Mouse (Mus musculus): ENCODE results near the gene Fem1b. TPM values are rescaled to one million over a fixed set of nuclear protein-coding genes. Genes with fewer than 3 reads are reported as not detected.
"Not testable (repeated sequence)": the region's sequence is repeated elsewhere in the genome, so short reads cannot be mapped to it uniquely, and the experiment has no call there.

Gene Fem1b
- polyA plus RNA-seq, 1 experiment from 2014 or later, result 18.2 TPM

DNA sequence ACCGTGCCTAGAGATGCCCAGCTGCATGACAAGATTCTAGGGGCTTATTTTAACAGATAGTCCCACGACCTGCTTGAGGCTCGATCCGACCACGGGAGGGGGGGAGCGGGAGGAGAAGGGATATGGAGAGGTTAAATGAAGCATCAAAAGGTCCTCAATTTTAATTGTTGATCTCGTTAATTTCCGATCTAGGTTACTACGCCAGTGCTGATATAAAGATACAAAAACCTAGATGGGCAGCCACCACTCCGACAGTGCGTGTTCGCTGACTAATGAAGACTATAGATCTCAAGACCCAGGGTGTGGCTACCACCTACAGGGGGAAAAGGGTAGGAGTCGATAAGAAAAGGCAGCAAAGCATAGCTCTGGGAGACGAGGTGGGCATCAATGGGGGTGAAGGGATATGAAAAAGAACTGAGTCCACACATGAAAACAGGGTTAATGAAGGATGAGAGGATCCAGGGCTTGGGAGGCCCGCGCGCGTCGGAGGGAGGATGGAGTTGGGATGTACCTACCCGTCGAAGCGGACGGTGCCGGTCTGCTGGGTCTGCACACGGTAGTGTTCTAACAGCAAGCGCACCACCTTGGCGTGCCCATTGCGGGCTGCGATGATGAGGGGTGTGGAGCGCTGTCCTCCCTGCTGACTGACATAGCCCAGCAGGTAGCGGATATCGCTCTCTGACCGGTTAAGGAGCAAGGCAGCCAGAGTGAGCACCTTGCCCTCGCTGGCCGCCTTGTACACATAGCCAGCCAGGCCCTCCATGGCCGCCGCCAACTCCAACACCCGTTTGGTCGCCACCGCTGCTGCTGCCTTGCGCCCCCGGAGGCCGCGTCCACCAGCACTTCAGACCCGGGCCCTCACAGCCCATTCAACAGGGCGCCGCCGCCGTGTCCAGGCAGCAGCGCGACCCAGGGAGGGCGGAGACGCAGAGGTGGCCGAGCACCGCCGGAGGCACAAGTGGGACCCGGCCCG, 905 bp downstream of the Fem1b start:
- Histone ChIP-seq H3K4me2 (peak overlapping the region; percentile 86), H3K27ac (peak overlapping the region; percentile 98), H3K36me3 (no peaks in the 10 kb centered on the region), H3K9me3 (no peaks in the 10 kb centered on the region), H3K4me3 (peak overlapping the region; percentile 100), H3K9ac (peak overlapping the region; percentile 94), H3K27me3 (no peaks in the 10 kb centered on the region), H3K4me1 (peaks cover 19% of the 10 kb centered on the region)
- under 1% methylated on average over 58 of the region's 58 CpGs for WGBS
- no peak; the same call in 1 of the 2 replicates for ATAC-seq (ENCODE audit: insufficient number of reproducible peaks, low FRiP score, low TSS enrichment, low read depth)

DNA sequence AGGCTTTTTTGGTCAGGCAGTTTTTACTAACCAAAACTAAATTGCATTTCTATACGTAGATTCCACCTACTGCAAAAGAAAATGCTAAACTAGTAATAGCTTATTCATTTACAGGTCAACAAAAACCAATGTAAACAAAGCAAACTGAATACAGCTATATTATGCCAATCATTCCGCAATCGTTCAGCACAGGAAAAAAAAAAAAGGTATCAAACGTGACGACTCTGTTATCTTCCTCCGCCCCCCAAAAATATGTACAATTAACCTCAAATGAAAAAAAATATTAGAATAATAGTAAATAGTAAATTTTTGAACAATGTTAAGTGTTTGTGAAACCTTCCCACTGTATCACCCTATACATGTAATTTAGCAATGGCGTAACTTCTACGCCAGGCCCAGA, 1.6 kb downstream of the Fem1b start:
- peak overlapping the region; percentile 100 for H3K4me3 ChIP-seq
- H3K27ac ChIP-seq, result no peak overlapping the region
- 16% methylated on average over 8 of the region's 8 CpGs for WGBS
- H3K9me3 ChIP-seq, result no peaks in the 10 kb centered on the region
- peak overlapping the region; percentile 94 for H3K9ac ChIP-seq
- H3K27me3 ChIP-seq, result no peaks in the 10 kb centered on the region
- H3K4me1 ChIP-seq, result peaks cover 19% of the 10 kb centered on the region
- peak overlapping the region; percentile 86 for H3K4me2 ChIP-seq
- no peaks in the 10 kb centered on the region for H3K36me3 ChIP-seq
- no peak for ATAC-seq (ENCODE audit: insufficient number of reproducible peaks, low FRiP score, low TSS enrichment, low read depth)

DNA sequence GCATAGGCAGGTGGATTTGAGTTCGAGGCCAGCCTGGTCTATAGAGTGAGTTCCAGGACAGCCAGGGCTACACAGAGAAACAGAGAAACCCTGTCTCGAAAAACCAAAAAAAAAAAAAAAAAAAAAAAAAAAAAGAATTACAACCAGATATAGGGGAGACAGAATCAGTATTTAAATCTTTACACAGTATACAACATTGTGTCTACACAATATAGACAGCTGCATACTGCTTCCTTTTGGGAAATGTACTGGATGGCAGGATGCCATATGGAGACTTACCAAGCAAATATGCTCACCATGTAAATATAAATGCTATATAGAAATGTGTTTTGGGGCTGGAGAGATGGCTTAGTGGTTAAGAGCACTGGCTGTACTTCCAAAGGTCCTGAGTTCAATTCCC, 12.5 kb downstream of the Fem1b start:
- 84% methylated on average over 2 of the region's 2 CpGs for WGBS
- not testable (repeated sequence) for ATAC-seq (ENCODE audit: insufficient number of reproducible peaks, low FRiP score, low TSS enrichment, low read depth); H3K9ac ChIP-seq; H3K27ac ChIP-seq; H3K27me3 ChIP-seq; H3K4me1 ChIP-seq; H3K4me2 ChIP-seq; H3K9me3 ChIP-seq; H3K4me3 ChIP-seq
- peaks cover 42% of the 10 kb centered on the region for H3K36me3 ChIP-seq

DNA sequence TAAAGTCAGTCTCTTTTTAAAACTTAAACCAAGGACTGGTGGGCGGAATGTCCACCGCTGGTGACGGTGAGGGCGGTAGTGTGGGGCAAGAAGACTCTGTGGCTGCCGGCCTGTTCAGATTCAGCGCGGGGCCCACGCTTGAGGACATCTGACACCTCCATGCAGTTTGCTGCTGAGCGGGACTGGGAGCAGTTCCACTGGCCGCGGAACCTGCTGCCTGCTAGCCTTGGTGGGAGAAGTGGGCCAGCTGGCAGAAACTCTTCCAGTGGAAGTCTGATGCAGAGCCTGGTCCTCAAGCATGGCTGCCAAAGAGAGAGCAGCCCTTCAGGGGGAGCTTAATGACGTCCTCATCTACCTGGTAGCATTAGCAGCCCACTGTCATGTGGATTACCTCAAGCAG, 21.9 kb downstream of the Fem1b start:
- no peaks in the 10 kb centered on the region for H3K4me1 ChIP-seq
- no peaks in the 10 kb centered on the region for H3K9me3 ChIP-seq
- peaks cover 11% of the 10 kb centered on the region for H3K36me3 ChIP-seq
- H3K27ac ChIP-seq, result no peak overlapping the region
- ATAC-seq (ENCODE audit: insufficient number of reproducible peaks, low FRiP score, low TSS enrichment, low read depth), result no peak
- WGBS, result 81% methylated on average over 12 of the region's 12 CpGs
- no peaks in the 10 kb centered on the region for H3K27me3 ChIP-seq
- H3K4me3 ChIP-seq, result no peak overlapping the region
- no peak overlapping the region for H3K9ac ChIP-seq
- no peak overlapping the region for H3K4me2 ChIP-seq

DNA sequence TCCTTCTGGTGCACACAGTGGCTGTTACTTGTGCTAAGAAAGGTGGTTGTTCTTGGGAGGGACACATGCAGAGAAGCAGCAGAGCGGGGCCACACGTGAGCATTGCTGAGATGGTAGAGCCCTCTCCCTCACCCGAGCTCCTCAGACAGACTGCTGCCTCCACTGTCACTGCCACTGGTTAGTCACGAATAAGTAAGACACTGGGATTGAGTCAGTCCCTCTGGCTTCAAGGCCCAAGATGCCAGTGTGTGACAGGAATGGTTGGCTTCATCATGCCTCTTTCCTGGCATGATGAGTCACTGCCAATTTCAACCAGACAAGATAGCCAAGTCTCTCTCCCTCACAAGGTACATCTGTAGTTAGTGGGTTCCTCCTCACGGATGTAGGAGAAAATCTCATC, 25.0 kb downstream of the Fem1b start:
- H3K4me1 ChIP-seq, result peaks cover 15% of the 10 kb centered on the region; the same call in 1 of the 2 replicates
- no peak overlapping the region for H3K4me2 ChIP-seq
- 70% methylated on average over 5 of the region's 5 CpGs for WGBS
- no peak overlapping the region for H3K4me3 ChIP-seq
- no peak overlapping the region; the same call in 1 of the 2 replicates for H3K27ac ChIP-seq
- H3K9ac ChIP-seq, result no peak overlapping the region
- no peaks in the 10 kb centered on the region for H3K9me3 ChIP-seq
- H3K27me3 ChIP-seq, result no peaks in the 10 kb centered on the region
- no peak for ATAC-seq (ENCODE audit: insufficient number of reproducible peaks, low FRiP score, low TSS enrichment, low read depth)
- H3K36me3 ChIP-seq, result no peaks in the 10 kb centered on the region

DNA sequence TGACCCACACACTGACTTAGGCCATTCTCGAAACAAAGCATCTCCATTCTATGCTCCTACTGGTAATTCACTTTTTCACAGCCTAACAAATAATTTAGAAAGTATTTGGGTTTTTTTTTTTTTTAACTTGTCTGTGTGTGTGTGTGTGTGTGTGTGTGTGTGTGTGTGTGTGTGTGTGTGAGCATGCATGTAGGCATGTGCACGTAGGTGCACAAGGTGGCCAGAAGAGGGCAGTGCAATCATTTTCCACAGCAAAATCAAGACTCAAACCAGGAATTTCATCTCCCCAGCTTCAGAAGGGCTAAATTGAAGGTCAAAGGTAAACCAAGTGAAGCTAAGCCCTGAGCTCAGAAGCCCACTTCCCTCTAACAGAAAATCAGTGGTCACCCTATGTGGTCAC, 27.5 kb downstream of the Fem1b start:
- no peak overlapping the region for H3K4me3 ChIP-seq
- H3K4me2 ChIP-seq, result no peak overlapping the region
- no peaks in the 10 kb centered on the region for H3K36me3 ChIP-seq
- ATAC-seq (ENCODE audit: insufficient number of reproducible peaks, low FRiP score, low TSS enrichment, low read depth), result no peak
- WGBS, result 97% methylated on average over 2 of the region's 2 CpGs
- no peak overlapping the region for H3K27ac ChIP-seq
- H3K4me1 ChIP-seq, result peaks cover 18% of the 10 kb centered on the region; the same call in 1 of the 2 replicates
- H3K9me3 ChIP-seq, result no peaks in the 10 kb centered on the region
- no peak overlapping the region for H3K9ac ChIP-seq
- H3K27me3 ChIP-seq, result no peaks in the 10 kb centered on the region

DNA sequence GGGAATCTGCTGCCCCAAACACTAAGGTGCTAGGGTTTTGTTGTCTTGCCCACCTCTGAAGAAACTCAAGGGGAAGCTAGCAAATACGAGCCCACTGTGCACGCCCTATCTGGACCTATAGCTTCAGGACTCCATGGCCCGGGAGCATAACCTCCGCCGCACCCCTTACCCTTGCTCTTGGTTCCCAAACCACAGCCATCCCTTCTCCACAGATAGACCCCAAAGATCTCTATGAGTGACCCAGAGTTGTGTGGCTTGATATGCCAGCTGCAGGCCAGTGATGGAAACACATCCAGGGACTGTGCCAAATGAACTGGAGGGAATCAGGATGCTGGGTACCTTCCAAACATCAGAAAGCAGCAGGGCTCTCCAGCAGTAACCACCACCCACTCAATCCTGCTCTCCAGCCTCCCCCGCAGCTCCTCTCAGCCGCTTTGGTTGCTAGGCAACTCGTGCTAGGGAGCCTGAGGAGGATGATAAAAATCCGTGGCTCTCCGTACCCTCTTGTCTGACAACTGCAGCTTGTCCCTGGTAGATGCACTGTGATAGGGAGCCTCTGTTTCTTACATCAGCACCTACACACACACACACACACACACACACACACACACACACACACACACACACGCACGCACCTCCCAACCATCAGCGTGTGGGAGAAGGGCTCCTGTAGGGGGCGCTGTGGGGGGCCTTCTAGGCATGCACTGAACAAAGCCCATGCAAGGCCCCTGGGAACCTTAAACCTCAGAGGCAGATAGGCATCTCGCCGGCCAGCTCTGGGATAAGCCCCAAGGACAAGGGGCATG, 28.6 kb downstream of the Fem1b start:
- ATAC-seq (ENCODE audit: insufficient number of reproducible peaks, low FRiP score, low TSS enrichment, low read depth), result no peak

DNA sequence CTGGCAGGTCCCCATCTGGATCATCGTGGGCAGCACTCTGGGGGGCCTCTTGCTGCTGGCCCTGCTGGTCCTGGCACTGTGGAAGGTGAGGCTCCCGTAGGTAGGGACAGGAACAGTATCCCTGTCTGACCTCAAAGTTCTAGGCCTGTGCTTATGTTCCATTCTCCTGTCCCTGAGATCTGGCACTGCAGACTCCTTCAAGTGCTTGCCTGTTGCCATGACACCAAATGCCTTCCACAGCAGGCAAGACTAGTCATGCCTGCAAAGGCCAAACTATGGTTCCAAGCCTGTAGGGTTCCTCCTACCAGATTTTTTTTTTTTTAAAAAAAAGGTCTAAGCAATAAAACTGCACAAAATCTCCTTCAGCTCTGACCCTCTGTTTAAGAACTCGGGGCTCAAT, 29.8 kb downstream of the Fem1b start:
- no peaks in the 10 kb centered on the region for H3K27me3 ChIP-seq
- no peak overlapping the region for H3K27ac ChIP-seq
- H3K4me1 ChIP-seq, result peaks cover 32% of the 10 kb centered on the region; the same call in 1 of the 2 replicates
- no peaks in the 10 kb centered on the region for H3K9me3 ChIP-seq
- no peak overlapping the region for H3K4me2 ChIP-seq
- no peak overlapping the region for H3K9ac ChIP-seq
- 63% methylated on average over 3 of the region's 3 CpGs for WGBS
- H3K36me3 ChIP-seq, result no peaks in the 10 kb centered on the region
- H3K4me3 ChIP-seq, result no peak overlapping the region
- no peak for ATAC-seq (ENCODE audit: insufficient number of reproducible peaks, low FRiP score, low TSS enrichment, low read depth)

More for the DNA sequence above, 28.6 kb downstream of the Fem1b start:
- Histone ChIP-seq H3K9ac (no peak overlapping the region), H3K27me3 (no peaks in the 10 kb centered on the region), H3K36me3 (no peaks in the 10 kb centered on the region), H3K27ac (0 out of 2 replicates have a peak overlapping the region, but pooled peaks have one; percentile 19), H3K9me3 (no peaks in the 10 kb centered on the region), H3K4me2 (no peak overlapping the region), H3K4me1 (peaks cover 27% of the 10 kb centered on the region; the same call in 1 of the 2 replicates), H3K4me3 (no peak overlapping the region)
- 38% methylated on average over 16 of the region's 16 CpGs for WGBS

DNA sequence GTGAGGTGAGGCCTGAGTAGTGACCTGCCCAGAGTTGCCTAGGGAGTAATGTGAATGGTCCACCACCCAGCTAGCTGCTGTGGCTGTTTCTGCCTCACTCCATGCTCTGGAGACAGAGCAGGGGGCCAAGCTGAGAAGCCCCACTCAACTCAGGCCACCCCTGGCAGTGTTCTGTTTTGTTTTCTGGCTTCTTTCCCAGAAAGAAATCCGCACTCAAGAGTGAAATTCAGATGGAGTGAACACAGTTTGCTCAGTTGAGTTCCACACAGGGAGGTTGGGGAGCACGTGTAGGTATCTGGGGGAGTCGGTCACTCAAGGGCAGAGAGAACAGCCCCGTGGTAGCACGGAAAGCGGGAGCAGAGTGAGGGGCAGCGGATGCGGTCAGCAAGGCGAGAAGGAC, 33.0 kb downstream of the Fem1b start:
- Histone ChIP-seq H3K27me3 (no peaks in the 10 kb centered on the region), H3K4me2 (no peak overlapping the region), H3K9me3 (no peaks in the 10 kb centered on the region), H3K4me3 (no peak overlapping the region), H3K27ac (peak overlapping the region; percentile 47; the same call in 1 of the 2 replicates), H3K4me1 (peaks cover 32% of the 10 kb centered on the region; the same call in 1 of the 2 replicates), H3K36me3 (no peaks in the 10 kb centered on the region; the same call in 1 of the 2 replicates), H3K9ac (no peak overlapping the region)
- no peak for ATAC-seq (ENCODE audit: insufficient number of reproducible peaks, low FRiP score, low TSS enrichment, low read depth)
- WGBS, result 81% methylated on average over 9 of the region's 9 CpGs

DNA sequence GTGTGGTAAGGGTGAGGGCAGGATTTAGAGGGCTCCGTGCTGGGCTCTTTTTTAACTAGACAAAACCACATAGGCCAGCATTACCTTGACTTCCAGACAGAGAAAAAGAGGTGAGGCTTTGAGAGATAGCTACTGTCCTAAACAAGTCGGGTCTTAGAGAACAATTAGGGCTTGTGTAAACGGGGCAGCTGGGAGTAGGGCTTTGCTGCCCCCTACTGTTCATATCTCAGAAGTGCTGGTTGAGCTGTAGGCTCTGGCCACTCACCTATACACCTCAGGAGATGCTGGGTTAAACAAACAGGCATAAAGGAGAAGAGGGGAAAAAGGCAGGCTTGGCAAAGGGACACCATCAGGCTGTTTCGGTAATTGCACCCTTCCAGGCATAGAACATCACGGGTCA, 34.3 kb downstream of the Fem1b start:
- Histone ChIP-seq H3K27ac (no peak overlapping the region), H3K4me2 (no peak overlapping the region), H3K36me3 (no peaks in the 10 kb centered on the region; the same call in 1 of the 2 replicates), H3K4me1 (peaks cover 19% of the 10 kb centered on the region; the same call in 1 of the 2 replicates), H3K9me3 (no peaks in the 10 kb centered on the region), H3K27me3 (no peaks in the 10 kb centered on the region), H3K4me3 (no peak overlapping the region), H3K9ac (no peak overlapping the region)
- peak; percentile 52 for ATAC-seq (ENCODE audit: insufficient number of reproducible peaks, low FRiP score, low TSS enrichment, low read depth)
- 3% methylated on average over 5 of the region's 5 CpGs for WGBS

DNA sequence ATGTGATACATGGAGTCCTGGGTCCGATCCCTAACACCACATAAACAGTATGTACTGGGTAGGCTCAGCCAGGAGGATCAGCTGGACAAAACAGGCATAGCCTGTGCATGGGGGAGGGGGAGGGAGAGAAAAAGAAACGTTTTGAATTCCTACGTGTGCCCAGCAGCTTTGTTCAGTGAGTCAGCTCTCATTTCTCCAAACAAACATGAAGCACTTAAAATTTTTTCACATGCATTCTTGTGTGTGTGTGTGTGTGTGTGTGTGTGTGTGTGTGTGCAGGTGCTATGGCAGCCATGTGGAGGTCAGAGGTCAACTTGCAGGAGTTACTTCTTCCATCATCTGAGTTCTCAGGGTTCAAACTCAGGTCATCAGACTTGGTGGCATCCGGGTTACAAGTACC, 36.3 kb downstream of the Fem1b start:
- no peak overlapping the region for H3K9ac ChIP-seq
- H3K27ac ChIP-seq, result no peak overlapping the region
- ATAC-seq (ENCODE audit: insufficient number of reproducible peaks, low FRiP score, low TSS enrichment, low read depth), result no peak
- no peaks in the 10 kb centered on the region for H3K27me3 ChIP-seq
- H3K4me2 ChIP-seq, result no peak overlapping the region
- no peaks in the 10 kb centered on the region; the same call in 1 of the 2 replicates for H3K36me3 ChIP-seq
- H3K9me3 ChIP-seq, result no peaks in the 10 kb centered on the region
- H3K4me1 ChIP-seq, result peaks cover 14% of the 10 kb centered on the region; the same call in 1 of the 2 replicates
- H3K4me3 ChIP-seq, result no peak overlapping the region
- 42% methylated on average over 4 of the region's 4 CpGs for WGBS
